Mouse (Mus musculus) kidney, adult 2 months (tissue): Measurements from ENCODE around the gene Idnk.

ENCODE experiments used
- CTCF ChIP-seq: fragments of 200-500 bp; conservative IDR thresholded peaks from 2 replicates; pipeline ENCODE4 v1.5.1; 2011; ENCODE audit warnings: low read depth, mild to moderate bottlenecking, control low read depth, low read length, moderate library complexity, mixed read lengths; ENCODE audit not compliant: insufficient read depth, insufficient read length
- POLR2A ChIP-seq: fragments of 200-500 bp; IDR thresholded peaks from one replicate; pipeline ENCODE4 v1.6.1; 2011; ENCODE audit warnings: low read depth, low read length, control low read depth

DNA sequence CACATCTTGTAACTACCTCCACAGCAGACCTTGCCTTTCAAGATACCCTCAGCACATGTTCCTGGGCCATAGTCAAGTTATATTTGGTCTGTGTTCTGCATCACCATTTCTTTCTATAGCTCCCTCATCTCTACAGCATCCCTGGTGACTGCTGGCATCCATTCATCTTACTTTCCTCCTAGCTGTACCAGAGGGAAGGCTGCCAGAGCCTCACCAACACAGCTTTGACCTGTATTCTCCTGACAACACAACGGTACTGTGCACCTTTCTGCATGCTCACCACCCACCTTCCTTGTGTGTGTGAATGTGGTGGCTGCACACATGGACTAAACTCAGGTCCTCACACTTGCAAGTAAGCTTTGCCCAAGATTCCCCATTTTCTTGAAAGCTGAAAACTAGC is 45.5 kb downstream of the Idnk start:
- TF ChIP-seq POLR2A, result no peak
- TF ChIP-seq CTCF, result no peak
